In genomic region chr17:74879768-74880167, GRCm38 (mm10) we compare ENCODE assay signal across 25 mouse cellular contexts.
DNase-seq lines count a peak whose midpoint lies in the region; ATAC-seq and TF ChIP-seq lines count a peak whose summit lies in the region.
"Had no signal": no experiment of that assay in that cellular context is flagged by ENCODE, and none has a peak within 500 bp of the region (broad histone marks: within the 10 kb centered on the region; RNA-seq: fewer than 3 reads in every experiment).

No protein-coding gene starts in this region.

- peaks cover 36% of the 10 kb centered on the region for H3K4me1 ChIP-seq in heart, embryonic 15.5 days (replicated peaks)
- H3K4me1 ChIP-seq in embryonic facial prominence, embryonic 11.5 days (ENCODE audit: control insufficient read depth, insufficient read depth, low read length), result no peaks in the 10 kb centered on the region
- H3K4me1 ChIP-seq in heart, postnatal 0 days (ENCODE audit: control insufficient read depth, insufficient read depth), result peaks cover 24% of the 10 kb centered on the region
- H3K4me1 ChIP-seq: midbrain, embryonic 12.5 days had no signal

- peak; percentile 39 for DNase-seq in heart, adult 11 months
- no peak for DNase-seq in heart, adult 18-20 months
- DNase-seq in heart, postnatal 25 days (ENCODE audit: low spot score), result no peak
- DNase-seq in embryonic facial prominence, embryonic 11.5 days (ENCODE audit: low spot score), result peak; percentile 58
- no peak for DNase-seq in heart, postnatal 0 days (ENCODE audit: low spot score)
- DNase-seq in neural tube, embryonic 10.5 days (ENCODE audit: extremely low spot score, low spot score), result no peak
- DNase-seq: B cell, adult 2 months; cerebellum, adult 11-12 months; cerebellum, postnatal 10 days; gastrocnemius, postnatal 25 days; kidney, postnatal 36 days; layer of hippocampus, postnatal 36 days; right cerebral cortex, postnatal 25 days; spleen, adult 18-20 months; thymus, postnatal 25 days had no signal

- intact Hi-C loops in heart, postnatal 25 days (cut with DNase I), result no loop called here

- no peak for ATAC-seq in heart, embryonic 15.5 days (replicated peaks; ENCODE audit: insufficient number of reproducible peaks, insufficient read depth, low FRiP score, low read depth)
- ATAC-seq in embryonic facial prominence, embryonic 11.5 days (replicated peaks; ENCODE audit: insufficient number of reproducible peaks, low FRiP score, low TSS enrichment, low read depth), result no peak
- no peak for ATAC-seq in heart, postnatal 0 days (ENCODE audit: insufficient read depth, low read depth)
- ATAC-seq: forebrain, embryonic 16.5 days; hindbrain, postnatal 0 days; intestine, embryonic 16.5 days; Patski had no signal

- 22% methylated on average over 7 of the region's 7 CpGs for WGBS in heart, embryonic 15.5 days
- 52% methylated on average over 7 of the region's 7 CpGs for WGBS in embryonic facial prominence, embryonic 11.5 days
- WGBS in heart, postnatal 0 days, result 37% methylated on average over 7 of the region's 7 CpGs

- H3K9ac ChIP-seq in heart, embryonic 15.5 days, result no peak overlapping the region
- no peak overlapping the region for H3K9ac ChIP-seq in embryonic facial prominence, embryonic 11.5 days (replicated peaks; ENCODE audit: low read length)
- no peak overlapping the region for H3K9ac ChIP-seq in heart, postnatal 0 days (replicated peaks; ENCODE audit: low read depth, low read length)
- H3K9ac ChIP-seq: midbrain, embryonic 12.5 days had no signal

- no peak for TF ChIP-seq EP300 in heart, postnatal 0 days (IDR thresholded peaks at IDR 0.05; ENCODE audit: low read depth)

- H3K9me3 ChIP-seq in heart, embryonic 15.5 days (replicated peaks), result no peaks in the 10 kb centered on the region
- no peaks in the 10 kb centered on the region for H3K9me3 ChIP-seq in embryonic facial prominence, embryonic 11.5 days (replicated peaks; ENCODE audit: control insufficient read depth, low read length)
- no peaks in the 10 kb centered on the region for H3K9me3 ChIP-seq in heart, postnatal 0 days (replicated peaks; ENCODE audit: control insufficient read depth, low read length)
- H3K9me3 ChIP-seq: G1E; hindbrain, embryonic 10.5 days; midbrain, embryonic 12.5 days had no signal

- no peak overlapping the region for H3K4me2 ChIP-seq in heart, embryonic 15.5 days
- H3K4me2 ChIP-seq in embryonic facial prominence, embryonic 11.5 days (ENCODE audit: low read depth, low read length), result no peak overlapping the region
- H3K4me2 ChIP-seq in heart, postnatal 0 days (ENCODE audit: low read depth, low read length), result no peak overlapping the region
- H3K4me2 ChIP-seq: midbrain, embryonic 12.5 days had no signal

- no peak for TF ChIP-seq CTCF in heart, postnatal 0 days (IDR thresholded peaks at IDR 0.05; ENCODE audit: low read depth)

- H3K27me3 ChIP-seq in heart, embryonic 15.5 days, result no peaks in the 10 kb centered on the region
- H3K27me3 ChIP-seq in embryonic facial prominence, embryonic 11.5 days (ENCODE audit: control insufficient read depth, insufficient read depth, low read length), result no peaks in the 10 kb centered on the region
- no peaks in the 10 kb centered on the region for H3K27me3 ChIP-seq in heart, postnatal 0 days (ENCODE audit: control insufficient read depth, insufficient read depth, low read length)
- H3K27me3 ChIP-seq: CH12.LX; midbrain, embryonic 12.5 days; Patski had no signal

- H3K27ac ChIP-seq in heart, embryonic 15.5 days, result peak overlapping the region; percentile 82
- H3K27ac ChIP-seq in embryonic facial prominence, embryonic 11.5 days (replicated peaks; ENCODE audit: low read depth, low read length), result no peak overlapping the region
- H3K27ac ChIP-seq in heart, postnatal 0 days (ENCODE audit: low read depth), result peak overlapping the region; percentile 75
- H3K27ac ChIP-seq: hindbrain, embryonic 10.5 days; hindbrain, postnatal 0 days; macrophage; midbrain, embryonic 12.5 days had no signal

- no peaks in the 10 kb centered on the region for H3K36me3 ChIP-seq in heart, embryonic 15.5 days
- H3K36me3 ChIP-seq in embryonic facial prominence, embryonic 11.5 days (replicated peaks; ENCODE audit: control insufficient read depth, insufficient read depth, low read depth, low read length), result no peaks in the 10 kb centered on the region
- no peaks in the 10 kb centered on the region for H3K36me3 ChIP-seq in heart, postnatal 0 days (replicated peaks; ENCODE audit: control insufficient read depth, insufficient read depth, low read length)
- H3K36me3 ChIP-seq: G1E; hindbrain, embryonic 10.5 days; midbrain, embryonic 12.5 days had no signal

- no peak overlapping the region for H3K4me3 ChIP-seq in heart, embryonic 15.5 days
- no peak overlapping the region for H3K4me3 ChIP-seq in embryonic facial prominence, embryonic 11.5 days (ENCODE audit: low read depth, low read length)
- H3K4me3 ChIP-seq in heart, postnatal 0 days (ENCODE audit: low read depth, low read length), result no peak overlapping the region
- H3K4me3 ChIP-seq: hindbrain, embryonic 10.5 days; midbrain, embryonic 12.5 days had no signal

Comparison
In these comparisons a context has a peak if more than half of its experiments do, and no peak if none do; other contexts are left out.
1. DNase-seq: peak in heart, adult 11 months (single experiment) and embryonic facial prominence, embryonic 11.5 days (single experiment); none in heart, adult 18-20 months (0 of 2), heart, postnatal 25 days (single experiment), heart, postnatal 0 days (single experiment) and neural tube, embryonic 10.5 days (single experiment).